Mouse (Mus musculus) ovary, postnatal 36 days (tissue): ENCODE measurements at regions not wholly inside any gene's neighbourhood (a gene's known extent, or its start where the extent isn't known, plus 50 kb on each side); places are given as distances from the start of the nearest gene placed in this dataset.
A peak's percentile ranks its signal among the peaks of the same experiment; 100 is the strongest.

Experiments
- DNase-seq: peaks from one replicate; pipeline ENCODE4 v3.0.0; 2022; ENCODE audit warnings: low spot score, mixed read lengths

- no peak for DNase-seq
These were observed 73.3 kb upstream of the Col5a1 start for GRCm38 (mm10) chr2:27812946-27813345.

DNA sequence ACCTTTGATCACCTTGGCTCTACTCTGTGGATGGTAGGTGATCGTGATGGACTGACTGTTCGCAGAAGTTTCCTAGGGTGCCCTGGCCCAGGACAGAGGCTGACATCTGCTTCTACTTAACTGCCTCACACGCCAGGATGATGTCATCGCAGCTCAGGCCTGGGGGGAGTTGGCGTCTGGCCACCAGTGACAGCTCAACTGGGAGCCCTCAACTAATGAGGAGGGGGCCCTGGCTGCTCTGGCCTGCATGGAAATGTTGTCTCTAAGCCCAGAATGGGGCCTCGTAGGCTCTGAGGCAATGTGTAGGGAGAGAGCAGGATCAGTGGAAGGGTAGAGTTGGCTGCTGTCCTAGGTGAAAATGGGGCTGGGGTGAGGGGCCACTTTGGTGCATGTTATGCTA, 72.9 kb upstream of the Col5a1 start:
- peak; percentile 20 for DNase-seq

- peak; percentile 26 for DNase-seq
These were observed 67.6 kb upstream of the Col5a1 start for GRCm38 (mm10) chr2:27818656-27819055.

GRCm38 (mm10) chr2:27826826-27827225, 59.4 kb upstream of the Col5a1 start:
- no peak for DNase-seq

- DNase-seq = no peak
These were observed 58.6 kb upstream of the Col5a1 start for GRCm38 (mm10) chr2:27827582-27827981.

DNA sequence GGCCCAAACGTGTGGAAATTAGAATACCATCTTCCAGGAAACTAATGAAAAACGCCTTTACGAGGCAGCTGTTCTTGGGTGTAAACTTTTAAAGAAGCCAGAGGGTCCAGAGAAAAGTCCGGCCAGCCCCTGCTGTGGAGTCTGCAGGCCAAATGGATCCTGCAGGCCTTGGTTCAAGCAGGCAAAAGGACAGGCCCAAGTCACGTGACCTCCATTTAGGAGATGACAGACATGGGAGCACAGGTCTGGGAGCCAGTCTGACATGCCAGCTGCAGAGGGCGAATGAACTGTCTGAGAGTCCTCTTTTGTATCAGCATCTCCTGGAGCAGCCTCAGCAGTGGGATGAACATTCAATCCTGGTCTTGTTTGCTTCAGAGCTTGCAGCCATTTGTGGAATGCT, 58.0 kb upstream of the Col5a1 start:
- no peak for DNase-seq

- DNase-seq = no peak
These were observed 56.7 kb upstream of the Col5a1 start for GRCm38 (mm10) chr2:27829551-27829950.

DNA sequence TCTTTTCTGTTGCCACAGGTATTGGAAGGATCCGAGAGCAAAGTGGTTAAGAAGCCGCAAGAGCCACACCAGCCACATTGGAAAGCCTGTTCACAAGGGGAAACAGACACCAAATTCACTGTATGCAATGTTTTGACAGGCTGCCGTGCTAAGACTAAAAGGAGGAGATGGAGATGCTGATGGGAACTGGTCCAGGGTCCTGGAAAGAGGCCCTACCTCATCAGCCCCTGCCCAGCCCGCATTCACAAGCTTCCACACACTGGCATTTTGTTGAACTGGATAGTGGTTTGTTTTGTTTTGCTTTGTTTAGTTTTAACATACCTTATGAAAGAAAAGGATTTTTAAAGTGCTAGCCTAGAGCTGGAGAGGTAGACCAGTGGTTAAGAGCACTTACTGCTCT, 51.3 kb upstream of the Col5a1 start:
- no peak for DNase-seq

GRCm38 (mm10) chr2:27835758-27836460, 50.3 kb upstream of the Col5a1 start:
- no peak for DNase-seq
